Mouse (Mus musculus): ENCODE measurements at regions not wholly inside any gene's neighbourhood (a gene's known extent, or its start where the extent isn't known, plus 50 kb on each side); places are given as distances from the start of the nearest gene placed in this dataset.

DNA sequence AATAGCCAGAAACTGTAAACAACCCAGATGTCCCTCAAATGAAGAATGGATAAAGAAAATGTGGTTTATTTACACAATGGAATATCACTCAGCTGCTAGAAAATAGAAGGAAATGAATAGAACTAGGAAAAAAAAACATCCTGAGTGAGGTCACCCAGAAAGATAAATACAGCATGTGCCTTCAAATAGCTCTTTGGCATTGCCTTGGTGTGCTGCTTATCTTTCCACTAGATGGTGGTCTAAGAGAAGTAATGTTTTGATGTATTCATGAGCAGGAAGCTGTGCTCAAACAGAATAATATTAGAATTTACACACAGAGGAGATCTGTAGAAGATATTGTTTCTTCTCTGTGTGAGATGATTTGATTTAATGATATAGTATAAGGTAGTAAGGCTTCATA lies 78.8 kb downstream of the Zfp619 start:
- no peak for DNase-seq

DNA sequence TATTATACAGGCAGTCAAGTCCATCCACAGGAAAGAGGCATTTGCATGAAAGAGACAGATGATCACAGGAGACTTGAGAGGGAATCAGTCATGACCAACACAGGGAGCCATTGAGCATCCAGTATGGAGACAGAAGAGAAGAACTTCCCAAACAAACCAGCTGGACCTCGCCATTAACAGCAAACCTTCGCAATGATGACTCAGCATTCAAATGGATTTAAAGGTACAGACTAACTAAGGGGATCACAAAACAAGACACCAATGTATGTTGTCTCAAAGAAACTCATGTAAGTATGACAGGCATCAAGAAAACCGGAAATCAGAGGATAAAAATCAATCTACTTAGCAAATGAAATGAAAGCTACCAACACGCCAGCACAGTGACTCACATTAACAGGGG lies 96.2 kb downstream of the Zfp619 start:
- DNase-seq, result no peak

DNA sequence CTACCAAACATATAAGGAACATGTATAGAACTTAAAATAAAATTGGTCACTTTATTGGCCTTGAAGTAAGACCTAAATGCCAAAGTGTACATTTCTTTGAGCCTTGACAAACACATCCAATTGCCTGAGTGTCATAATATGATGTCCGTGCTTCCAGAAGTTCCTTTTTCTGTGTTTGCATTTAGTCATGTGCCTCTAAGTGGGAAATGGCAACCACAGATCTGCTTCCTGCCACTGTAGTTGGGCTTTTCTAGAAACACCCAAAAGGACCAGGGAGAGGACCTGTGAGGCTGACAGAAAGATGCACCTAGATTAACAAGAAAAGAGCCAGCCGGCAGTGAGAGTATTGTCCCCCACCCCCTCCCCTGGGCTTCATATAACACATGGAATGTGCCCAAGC lies 97.5 kb downstream of the Zfp619 start:
- no peak for DNase-seq

DNA sequence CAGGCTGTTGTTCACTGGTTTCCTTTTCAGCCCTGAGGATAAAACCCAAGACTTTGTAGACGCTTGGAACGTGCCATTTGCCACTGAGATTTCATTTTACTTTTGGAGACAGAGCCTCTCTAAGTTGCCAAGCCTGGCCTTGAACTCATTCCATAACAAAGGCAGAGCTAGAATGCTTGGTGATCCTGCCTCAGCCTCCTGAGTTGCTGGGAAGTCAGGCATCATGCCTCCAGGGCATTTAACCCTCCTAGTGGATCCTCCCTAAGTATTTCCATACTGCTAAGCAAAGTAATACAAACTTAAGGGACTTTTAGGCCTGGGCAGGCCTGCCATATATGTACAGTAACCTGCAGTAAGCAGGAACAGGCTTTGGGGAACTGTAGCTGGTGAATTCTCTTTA lies 104.2 kb downstream of the Zfp619 start:
- DNase-seq, result no peak

DNA sequence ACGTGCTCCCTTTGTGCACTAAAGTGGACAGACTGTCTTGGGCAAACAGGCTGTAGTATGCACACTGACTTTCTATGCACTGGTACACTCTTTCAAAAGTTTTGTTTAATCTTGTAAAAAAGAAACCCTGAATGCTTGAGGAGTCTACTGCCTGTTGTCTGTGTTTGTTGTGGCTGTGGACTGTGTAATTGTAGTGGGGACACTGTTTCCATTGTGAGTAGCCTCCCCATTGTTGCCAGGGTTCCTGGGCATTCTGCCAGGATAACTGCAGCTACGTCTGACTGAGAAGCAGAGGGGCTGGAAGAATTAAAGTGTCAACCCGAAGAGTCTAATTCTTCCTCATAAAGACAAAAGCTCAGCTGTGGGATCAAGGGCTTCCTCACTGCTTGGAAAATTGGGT lies 115.3 kb downstream of the Zfp619 start:
- DNase-seq, result no peak

DNA sequence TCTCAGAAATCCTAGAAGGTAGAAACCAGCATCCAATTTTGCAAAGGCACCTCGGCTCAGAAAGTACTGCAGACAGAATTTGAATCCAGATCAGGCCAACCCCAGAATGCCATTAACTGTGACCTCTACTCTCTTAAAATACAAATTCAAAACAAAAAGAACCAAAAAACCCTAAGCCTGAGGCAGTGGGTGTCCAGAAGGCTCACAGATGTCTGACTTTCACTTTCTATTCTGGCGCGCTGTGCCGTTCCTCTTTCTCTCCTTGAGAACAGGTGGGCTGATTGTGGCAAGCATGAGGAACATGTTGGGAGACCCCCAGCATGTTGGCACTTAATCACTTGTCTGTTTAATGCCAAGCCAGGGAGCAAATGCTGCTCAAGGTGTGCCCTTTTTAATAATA lies 124.8 kb downstream of the Zfp619 start:
- no peak for DNase-seq

DNA sequence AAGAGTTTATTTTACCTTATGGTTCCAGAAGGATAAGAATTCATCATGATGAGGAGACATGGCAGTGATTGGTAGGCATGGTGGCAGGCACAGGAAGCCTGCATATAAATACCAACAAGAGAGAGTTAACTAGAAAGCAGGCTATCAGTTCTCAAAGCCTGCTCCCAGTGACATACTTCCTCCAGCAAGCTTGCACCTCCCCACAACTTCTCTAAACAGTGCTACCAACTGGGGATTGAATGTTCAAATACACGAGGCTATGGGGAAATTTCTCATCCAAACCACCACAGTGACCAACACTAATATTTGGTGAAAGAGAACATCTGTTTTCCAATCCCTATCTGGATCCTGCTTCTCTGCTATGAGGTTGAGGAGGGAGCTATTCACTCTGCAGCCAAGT lies 125.8 kb downstream of the Zfp619 start:
- DNase-seq, result no peak

DNA sequence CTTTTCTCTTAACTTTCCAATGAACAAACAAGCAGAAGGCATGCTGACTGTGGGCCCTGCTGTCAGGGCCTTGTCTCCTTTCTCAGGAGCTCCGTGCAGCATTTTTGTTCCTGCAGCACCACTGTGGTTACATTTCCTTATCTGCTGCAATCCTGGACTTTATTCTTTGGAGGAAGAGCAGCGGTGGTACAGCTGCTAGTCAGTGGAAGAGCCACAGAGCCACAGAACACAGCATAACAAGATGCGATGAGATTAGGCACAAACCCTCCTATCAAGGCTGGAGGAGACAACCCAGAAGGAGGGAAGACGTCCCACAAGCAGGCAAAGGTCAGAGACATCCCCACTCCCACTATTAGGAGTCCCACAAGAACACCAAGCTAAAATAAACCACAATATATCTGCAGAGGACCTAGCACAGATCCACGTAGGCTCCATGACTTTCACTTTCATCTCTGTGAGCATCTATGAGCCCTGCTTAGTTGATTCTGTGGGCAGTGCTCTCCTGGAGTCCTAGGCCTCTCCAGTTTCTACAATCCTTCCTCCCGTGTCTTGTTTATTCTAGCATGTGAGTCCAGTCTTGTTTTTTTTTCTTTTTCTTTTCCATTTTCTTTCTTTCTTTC lies 133.0 kb downstream of the Zfp619 start:
- DNase-seq, result no peak

DNA sequence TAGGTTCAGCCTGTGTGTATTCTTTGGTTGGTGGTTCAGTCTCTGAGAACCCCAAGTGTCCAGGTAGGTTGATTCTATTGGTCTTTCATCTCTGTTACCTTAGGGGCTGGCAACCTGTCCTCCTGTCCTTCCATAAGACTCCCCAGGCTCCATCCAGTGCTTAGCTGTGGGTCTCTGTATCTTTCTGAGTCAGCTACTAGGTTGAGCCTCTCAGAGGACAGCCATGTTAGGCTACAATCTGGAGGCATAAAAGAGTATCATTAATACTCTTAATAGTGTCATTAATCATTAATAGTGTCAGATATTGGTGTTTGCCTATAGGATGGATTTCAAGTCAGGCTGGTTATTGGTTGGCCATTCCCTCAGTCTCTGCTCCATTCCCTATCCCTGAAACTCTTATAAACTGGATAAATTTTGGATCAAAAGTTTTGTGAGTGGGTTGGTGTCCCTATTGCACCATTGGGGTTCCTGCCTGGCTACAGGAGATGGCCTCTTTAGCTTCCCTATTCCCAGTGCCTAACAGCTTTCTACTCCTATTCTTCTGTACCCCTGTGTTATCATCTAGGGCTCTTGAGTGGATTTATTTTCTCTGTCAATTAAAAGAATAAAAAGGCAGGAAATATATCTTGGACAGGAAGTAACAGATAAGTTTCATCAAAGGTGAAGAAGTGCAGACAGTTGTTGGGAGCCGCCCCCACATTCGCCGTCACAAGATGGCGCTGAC lies 137.2 kb downstream of the Zfp619 start:
- no peak for DNase-seq

DNA sequence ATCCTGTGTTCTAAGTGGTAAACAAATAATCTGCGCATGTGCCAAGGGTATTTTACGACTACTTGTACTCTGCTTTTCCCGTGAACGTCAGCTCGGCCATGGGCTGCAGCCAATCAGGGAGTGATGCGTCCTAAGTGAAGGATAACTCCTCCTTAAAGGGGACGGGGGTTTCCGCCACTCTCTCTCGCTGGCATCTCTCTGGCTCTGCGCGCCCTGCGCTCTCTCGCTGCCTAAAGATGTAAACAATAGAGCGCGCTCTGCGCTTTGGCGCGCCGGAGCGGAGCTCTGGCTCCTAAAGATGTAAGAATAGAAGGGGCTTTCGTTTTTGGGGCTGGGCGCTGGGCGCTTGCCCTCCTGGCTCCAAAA lies 137.7 kb downstream of the Zfp619 start:
- peak; percentile 77 for DNase-seq

DNA sequence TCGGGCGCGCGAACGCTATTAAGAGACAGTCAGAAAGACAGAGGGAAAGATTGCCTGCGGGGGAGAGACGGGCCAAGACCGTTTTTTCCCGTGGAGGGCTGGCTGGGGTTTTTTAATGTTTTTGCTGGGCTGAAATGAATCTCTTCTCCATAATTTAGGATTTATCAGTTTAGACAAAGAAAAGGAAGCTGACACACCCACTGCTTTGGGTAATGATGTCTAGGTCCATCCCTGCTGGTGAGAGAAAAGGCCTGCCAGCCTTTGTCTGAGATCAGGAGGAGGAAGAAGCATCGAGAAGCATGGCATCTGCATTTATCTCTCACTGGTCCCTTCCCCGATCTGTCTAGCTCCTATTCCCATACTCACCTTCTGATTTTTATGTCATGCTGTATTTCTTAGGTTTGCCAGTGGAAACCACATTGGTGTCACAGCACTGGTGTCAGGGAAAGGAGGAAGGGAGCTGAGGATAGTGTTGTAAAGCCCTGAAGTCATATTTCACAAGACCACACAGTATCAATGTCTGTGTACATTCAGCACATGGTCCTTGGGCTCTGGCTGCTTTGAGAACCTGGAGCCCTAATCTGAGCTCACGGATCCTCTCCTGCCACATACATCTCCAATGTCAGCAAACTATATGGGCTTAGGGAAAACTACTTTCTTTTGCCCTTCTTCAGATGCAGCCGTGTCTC lies 138.3 kb downstream of the Zfp619 start:
- no peak for DNase-seq

DNA sequence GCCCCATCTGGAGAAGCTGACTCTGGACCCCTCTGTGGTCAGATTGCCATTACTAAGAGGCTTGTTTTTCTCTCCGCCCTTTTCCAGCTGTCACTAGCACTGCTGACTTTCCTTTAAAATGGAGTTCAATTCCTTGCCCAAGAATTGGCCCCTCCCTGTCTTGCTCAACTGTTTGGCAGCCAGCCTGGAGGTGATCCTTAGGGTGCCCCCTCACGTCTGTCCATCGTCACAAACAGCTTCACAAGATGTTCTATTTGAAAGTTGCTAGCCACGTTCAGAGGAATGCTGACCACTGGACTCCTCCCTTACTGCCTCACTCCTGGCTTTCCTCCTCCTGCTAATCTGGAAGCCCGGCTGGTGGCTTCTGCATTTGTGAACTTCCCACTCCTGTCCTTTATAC lies 142.0 kb downstream of the Zfp619 start:
- DNase-seq, result no peak

DNA sequence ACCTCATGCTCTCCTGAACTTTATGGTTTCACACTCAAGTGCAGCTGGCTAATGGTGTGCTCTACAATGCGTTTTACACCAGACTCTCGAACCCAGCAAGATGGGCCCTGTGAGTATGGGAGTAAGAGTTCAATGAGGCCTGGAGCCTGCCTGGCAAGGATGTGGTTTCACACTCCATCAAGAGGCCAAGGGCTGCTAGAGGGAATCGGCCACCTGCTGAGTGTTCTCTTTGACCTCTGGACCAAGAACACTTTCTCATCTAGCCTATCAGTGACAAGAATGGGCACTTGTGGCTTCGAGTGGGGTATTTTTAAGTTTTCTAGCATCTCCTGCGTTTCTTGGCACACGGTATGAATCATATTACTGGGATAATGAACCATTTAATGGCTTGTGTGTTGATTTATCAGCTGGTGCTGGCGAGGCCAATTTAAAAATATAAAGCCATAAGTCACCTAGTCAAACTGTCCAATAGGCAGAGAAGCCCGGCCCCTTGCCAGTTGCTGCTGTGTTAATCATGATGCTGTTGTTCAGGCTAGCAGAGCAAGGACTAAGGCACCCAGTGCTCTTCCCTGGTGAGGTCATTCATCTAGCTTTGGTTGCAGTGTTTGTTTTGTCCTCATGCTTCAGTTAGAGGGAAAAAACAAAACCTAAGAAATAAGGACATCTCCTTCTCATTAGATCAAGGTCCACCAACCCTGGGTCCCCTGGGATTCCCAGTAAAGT lies 157.7 kb downstream of the Zfp619 start:
- no peak for DNase-seq

DNA sequence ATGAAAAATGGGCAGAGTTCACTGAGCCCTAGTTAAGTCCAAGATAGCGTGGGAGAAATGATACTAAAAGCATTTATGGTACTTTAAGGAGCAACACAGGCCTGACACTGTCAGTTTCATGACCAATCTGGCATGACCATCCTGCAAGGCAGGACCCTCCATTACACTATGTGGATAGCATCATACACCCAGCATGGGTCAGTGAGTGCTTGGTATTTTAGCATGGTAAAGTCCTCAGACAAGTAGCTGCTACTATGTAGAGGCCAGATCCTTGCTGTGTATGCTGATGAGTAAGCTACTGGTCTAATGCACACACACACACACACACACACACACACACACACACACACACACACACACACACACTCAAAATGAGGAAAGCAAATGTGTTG lies 158.3 kb downstream of the Zfp619 start:
- no peak for DNase-seq

DNA sequence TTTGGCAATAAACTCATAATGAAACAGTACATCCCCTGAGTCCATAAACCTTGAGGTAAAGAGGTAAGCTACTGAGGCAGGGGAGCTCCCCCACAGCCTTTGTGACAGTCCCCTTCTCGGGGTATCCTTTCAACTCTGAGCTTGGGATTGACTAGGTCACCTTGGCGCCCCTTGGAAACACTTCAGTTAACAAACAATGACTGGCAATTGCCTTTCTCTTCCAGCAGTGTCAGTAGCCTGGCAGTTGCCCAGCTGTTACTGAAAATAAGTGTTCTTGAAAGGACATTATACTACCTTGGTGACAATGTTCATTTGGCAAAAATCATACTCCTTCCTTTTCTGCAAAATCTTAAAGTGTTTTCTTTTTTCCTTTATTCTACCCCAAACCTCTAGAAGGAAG lies 162.8 kb downstream of the Zfp619 start:
- DNase-seq, result no peak

DNA sequence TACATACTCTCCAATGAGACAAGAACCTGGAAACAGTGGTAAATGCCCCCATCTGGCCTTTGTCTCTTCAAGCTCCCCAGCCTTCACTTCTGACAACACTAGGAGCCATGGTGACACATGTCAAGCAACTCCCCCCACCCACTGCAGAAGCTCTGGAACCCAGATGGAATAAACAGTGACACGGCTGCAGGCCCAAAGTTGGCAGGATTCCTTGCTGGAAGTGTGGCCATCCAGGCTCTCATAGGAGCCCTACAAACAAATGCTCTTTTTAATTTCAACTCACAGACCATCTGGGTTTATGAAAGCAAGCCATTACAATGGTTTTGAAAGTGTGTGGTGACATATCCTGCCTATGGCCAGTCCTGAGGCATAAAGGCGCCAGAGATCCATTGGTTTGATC lies 179.0 kb downstream of the Zfp619 start:
- DNase-seq, result no peak

DNA sequence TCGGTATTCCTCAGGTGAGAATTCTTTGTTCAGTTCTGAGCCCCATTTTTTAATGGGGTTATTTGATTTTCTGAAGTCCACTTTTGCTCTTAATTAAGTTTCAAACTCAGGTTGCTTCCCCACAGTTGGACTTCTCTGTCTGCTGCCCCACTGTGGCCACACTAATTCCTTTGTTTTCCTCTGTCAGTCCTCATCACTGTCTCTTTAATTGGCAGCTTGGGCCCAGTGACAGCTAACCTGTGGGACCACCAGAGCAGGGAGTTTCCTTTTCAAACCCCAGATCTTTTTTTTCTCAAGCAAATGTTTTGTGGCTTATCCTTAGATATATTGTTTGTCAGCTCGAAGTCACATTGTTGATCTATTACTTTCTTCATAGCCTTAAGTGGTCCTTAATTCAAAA lies 183.9 kb downstream of the Zfp619 start:
- DNase-seq, result no peak

DNA sequence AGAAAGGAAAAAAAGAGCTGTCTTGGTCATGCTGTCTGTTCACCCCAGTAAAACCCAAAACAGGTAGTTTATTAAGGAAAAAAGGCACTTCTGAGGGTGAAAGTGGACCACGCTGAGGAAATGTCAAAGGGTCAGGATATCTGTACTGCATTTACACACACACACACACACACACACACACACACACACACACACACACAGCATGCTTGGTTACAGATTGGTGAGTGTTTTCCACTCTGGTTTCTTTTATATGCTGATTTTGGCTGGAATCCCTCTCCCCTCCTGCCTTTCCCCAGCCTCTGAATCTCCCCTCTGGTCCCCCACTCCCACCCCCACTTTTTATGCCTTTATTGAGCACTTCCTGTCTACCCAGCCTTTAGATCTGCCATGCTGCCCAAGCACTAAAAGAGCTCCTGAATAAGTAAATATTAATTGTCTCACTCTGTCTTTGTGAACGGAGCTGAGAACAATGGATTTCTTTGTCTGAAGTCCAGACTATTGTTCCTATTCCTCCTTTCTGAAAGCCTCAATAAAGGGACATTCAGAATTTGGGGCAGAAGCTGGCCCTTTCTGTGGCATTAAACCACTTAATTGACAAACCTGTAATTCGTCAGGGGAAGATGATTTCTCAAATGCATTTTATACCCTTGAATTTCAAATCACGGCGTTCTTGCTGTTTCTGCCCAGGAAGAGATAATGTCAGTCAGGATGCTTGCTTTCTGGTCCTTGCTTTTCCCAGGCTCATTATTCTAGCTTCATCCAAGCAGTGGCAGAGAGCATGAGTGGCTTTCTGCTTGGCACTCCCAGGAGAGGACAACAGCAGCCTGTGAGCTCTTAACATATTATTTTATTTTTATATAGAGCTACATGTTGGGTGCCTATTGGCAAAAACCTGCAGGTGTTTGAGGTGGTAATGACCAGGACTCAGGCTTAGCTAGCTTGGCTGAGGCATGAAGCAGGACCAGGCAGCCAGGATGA lies 187.8 kb downstream of the Zfp619 start:
- no peak for DNase-seq

DNA sequence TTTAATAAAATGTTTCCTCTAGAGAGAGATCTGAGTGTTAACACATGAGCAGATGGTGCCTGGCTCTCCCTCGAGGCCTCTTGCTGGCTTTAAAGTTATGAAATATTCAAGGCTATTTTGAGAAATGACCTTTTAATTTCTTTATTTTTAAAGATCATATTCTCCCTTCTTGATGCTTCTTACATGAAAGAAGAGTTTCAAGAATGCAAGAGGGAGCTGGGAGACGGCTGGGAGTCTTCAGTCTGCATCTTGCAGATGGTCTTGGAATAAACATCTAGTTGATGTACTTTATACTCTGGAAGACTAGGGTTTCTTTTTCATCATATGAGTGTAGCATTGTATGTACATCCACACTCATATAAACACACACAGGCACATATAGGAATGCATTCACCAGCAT lies 189.0 kb downstream of the Zfp619 start:
- no peak for DNase-seq

DNA sequence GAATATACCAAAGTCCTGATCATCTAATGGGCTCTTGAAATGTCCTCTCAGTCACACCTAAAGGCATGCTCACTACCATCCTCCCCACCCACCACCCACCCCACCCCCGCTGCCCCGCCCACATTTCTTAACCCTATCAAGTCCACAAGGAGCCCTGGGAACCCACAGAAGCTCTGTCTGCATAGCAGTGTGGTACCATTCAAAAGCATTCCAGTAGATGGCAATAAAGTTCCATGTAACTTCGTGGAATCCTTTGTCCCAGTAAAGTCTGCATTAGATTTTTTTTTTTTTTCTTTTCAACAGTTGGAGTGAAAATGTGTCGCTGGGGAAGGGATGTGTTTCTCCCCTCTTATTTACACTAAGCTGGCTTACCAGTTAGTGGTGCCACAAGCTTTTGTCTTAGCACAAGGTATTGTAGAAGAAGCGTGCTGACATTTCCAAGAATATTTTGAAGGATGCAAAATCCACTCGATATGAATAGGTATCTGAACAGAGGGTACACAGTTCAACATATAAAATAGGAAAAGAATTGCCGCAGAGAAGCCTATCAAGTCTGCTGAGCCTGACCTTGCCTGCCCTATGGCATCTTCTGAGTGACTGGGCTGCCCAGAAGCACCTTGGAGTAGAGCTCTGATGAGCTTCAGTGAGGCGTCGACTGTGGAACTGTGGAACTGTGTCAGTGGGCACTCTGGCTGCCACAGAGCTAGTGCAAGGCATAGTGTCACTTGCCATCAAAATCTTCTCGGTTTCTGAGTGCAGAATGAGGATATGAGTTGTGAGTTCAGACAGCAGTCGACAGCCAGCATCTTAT lies 199.0 kb downstream of the Zfp619 start:
- DNase-seq, result no peak

DNA sequence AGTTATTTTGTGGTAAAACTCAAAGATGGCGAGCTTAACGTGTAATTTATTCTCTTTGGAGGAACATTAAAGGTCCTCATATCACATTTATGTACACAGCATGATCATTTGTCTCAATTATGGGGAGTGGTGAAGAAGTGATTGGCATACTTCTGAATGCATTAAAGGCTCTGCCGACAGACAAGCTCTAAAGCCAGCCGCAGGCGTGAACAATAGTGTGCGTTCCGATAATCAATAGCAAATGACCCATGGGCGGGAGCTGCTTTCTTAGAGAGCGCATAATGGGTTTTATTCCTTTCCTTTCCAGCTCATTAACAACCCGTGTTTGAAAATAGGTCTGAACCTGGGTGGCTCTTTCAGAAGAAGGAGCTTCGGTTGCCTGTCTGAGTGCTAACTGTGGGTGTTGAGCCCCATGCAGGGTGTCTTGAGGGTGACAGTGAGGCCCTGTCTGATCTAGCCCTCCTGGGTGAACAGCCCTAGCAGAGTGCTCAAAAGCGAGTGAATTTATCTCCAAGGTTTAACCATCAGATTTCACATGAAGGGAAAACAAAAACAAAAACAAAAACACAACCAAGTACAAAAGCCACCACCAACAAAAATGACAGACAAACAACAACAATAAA lies 210.5 kb downstream of the Zfp619 start:
- DNase-seq, result no peak
